Mouse (Mus musculus) lung, postnatal 0 days (tissue): ENCODE results near the gene Adgre5. TPM values are rescaled to one million over a fixed set of nuclear protein-coding genes. Genes with fewer than 3 reads are reported as not detected.
A peak's percentile ranks its signal among the peaks of the same experiment; 100 is the strongest.

Source experiments
- ATAC-seq: fragments of 200-750 bp; cut with Nextera tagmentation; 2 replicates; pipeline ENCODE4 v1.8.0; 2017; ENCODE audit warnings: moderate library complexity
- DNase-seq: peaks from one replicate; pipeline ENCODE4 v3.0.0-alpha.2; 2016; ENCODE audit warnings: low spot score
- H3K27ac ChIP-seq: fragments of 300-500 bp; sonication (generic); 2 replicates; pipeline ENCODE4 v1.5.1; 2014; ENCODE audit warnings: antibody characterized with exemption, mild to moderate bottlenecking, low read length, mixed read lengths
- H3K27me3 ChIP-seq: fragments of 300-500 bp; sonication (generic); replicated peaks from 2 replicates; pipeline ENCODE4 v1.6.1; 2014; ENCODE audit warnings: low read length, mixed read lengths; ENCODE audit not compliant: insufficient read depth
- H3K36me3 ChIP-seq: fragments of 300-500 bp; sonication (generic); 2 replicates; pipeline ENCODE4 v1.6.1; 2014; ENCODE audit warnings: low read length, mixed read lengths; ENCODE audit not compliant: insufficient read depth
- H3K4me1 ChIP-seq: fragments of 300-500 bp; sonication (generic); 2 replicates; pipeline ENCODE4 v1.6.1; 2014; ENCODE audit warnings: antibody characterized with exemption, low read depth, low read length, mixed read lengths; ENCODE audit not compliant: insufficient read depth
- H3K4me2 ChIP-seq: fragments of 300-500 bp; sonication (generic); replicated peaks from 2 replicates; pipeline ENCODE4 v1.6.1; 2014; ENCODE audit warnings: low read depth, mild to moderate bottlenecking, low read length, moderate library complexity, mixed read lengths
- H3K4me3 ChIP-seq: fragments of 300-500 bp; sonication (generic); 2 replicates; pipeline ENCODE4 v1.5.1; 2014; ENCODE audit warnings: low read depth, low read length
- H3K9ac ChIP-seq: fragments of 300-500 bp; sonication (generic); replicated peaks from 2 replicates; pipeline ENCODE4 v1.6.1; 2014; ENCODE audit warnings: low read depth, mild to moderate bottlenecking
- H3K9me3 ChIP-seq: fragments of 300-500 bp; sonication (generic); 2 replicates; pipeline ENCODE4 v1.6.1; 2016; ENCODE audit warnings: low read length, mixed read lengths
- CTCF ChIP-seq: IDR thresholded peaks from 2 replicates; pipeline ENCODE4 v1.5.1; 2016; ENCODE audit warnings: antibody characterized with exemption, mild to moderate bottlenecking
- EP300 ChIP-seq: IDR thresholded peaks from 2 replicates; pipeline ENCODE4 v1.6.1; 2016; ENCODE audit warnings: antibody characterized with exemption, mild to moderate bottlenecking, control low read depth
- WGBS: fragments of 180-500 bp; shearing (Covaris S2); extraction: QIAGEN DNeasy Blood & Tissue Kit; methylation state at CpG from one replicate; pipeline ENCODE4 v1.1.7; 2014; 5-methylcytosine and 5-hydroxymethylcytosine counted together
- polyA plus RNA-seq: library from polyadenylated mRNA; unstranded; fragments of >200 nt; fragmentation: Nextera tagmentation; extraction: Ambion mirVana; gene quantifications from 2 replicates; pipeline ENCODE4 v1.2.1, GENCODE M21; 2015

The Adgre5 gene
- polyA plus RNA-seq, 1 experiment from 2014 or later: 145 TPM

DNA sequence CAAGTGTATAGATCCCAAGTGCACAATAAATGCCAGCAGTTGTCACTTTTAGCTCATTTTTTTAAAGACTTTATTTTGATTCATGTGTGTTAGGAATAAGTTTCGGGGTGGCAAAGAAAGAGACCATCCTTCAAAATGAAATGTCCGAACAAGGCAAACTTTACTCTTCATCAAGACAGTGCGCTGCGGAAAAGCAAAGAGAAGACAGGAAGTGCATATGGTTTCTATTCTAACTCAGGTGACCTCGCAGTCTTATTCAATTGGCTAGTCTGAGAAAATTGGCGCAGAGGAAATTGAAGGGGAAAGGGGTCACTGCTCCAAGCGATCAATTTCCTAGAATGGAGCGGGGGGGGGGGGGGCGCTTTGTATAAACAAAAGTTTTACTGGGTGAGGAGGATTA lies 41.6 kb downstream of the Adgre5 start:
- Histone ChIP-seq H3K4me3 (peak overlapping the region; percentile 90), H3K4me1 (peaks cover 25% of the 10 kb centered on the region; the same call in 1 of the 2 replicates), H3K4me2 (peak overlapping the region; percentile 93), H3K27ac (peak overlapping the region; percentile 92), H3K9ac (no peak overlapping the region; the same call in 1 of the 2 replicates), H3K36me3 (no peaks in the 10 kb centered on the region), H3K27me3 (no peaks in the 10 kb centered on the region), H3K9me3 (no peaks in the 10 kb centered on the region)
- no peak for TF ChIP-seq CTCF
- TF ChIP-seq EP300: no peak
- 13% methylated on average over 9 of the region's 9 CpGs for WGBS
- no peak for DNase-seq
- ATAC-seq: no peak

DNA sequence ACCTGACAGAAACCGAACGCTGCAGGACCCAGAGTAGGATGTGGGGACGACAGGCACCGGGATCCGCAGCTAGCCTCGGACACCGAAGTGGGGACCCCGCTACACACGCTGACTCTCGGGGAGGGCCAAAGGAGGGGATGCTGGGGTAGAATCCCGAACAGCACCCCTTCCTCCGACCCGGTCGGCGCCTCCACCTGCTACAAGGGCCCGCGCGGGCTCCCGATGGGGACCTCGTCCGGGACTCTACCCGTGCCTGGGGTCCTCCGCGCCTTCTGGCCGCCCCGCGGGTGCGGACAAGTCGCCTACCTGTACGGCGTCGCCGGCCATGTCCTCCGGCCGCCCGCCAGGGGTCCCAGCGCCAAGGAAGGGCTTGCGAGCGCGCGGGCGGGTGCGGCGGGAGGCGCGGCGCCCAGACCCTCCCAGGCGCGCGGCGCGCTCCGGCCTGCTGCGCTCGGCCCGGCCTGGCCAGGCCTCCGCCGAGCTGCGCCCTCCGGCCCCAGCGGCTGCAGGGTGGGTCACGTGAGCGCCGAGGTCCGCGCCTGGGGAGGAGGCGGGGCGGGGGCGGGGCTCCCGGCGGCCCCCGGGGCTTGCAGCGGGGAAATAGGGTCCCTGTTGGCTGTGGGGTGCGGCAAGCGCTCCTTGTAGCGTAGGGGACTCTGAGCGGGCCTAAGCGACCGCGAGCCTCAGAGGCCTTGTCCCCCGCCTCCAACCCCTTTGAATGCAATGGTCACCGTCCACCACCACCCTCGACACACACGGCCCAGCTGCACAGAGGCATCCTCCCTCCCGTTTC lies 42.3 kb downstream of the Adgre5 start, which contains the start of gene Pkn1:
Gene Pkn1 (minus strand): TSS at position 519 of the 793 bp plus-strand sequence.
- no peaks in the 10 kb centered on the region for H3K36me3 ChIP-seq
- ATAC-seq (peak; percentile 92), DNase-seq (peak; percentile 91)
- peak within 1 kb of the TSS; percentile 95 for H3K9ac ChIP-seq
- H3K27me3 ChIP-seq: no peaks in the 10 kb centered on the region
- TF ChIP-seq EP300: no peak
- no peak; the same call in 1 of the 2 replicates for TF ChIP-seq CTCF
- H3K4me1 ChIP-seq: peaks cover 26% of the 10 kb centered on the region; the same call in 1 of the 2 replicates
- peak within 1 kb of the TSS; percentile 93 for H3K4me2 ChIP-seq
- peak within 1 kb of the TSS; percentile 90 for H3K4me3 ChIP-seq
- H3K27ac ChIP-seq: peak within 1 kb of the TSS; percentile 92
- no peaks in the 10 kb centered on the region for H3K9me3 ChIP-seq
- WGBS: 2% methylated on average over 47 of the region's 85 CpGs

DNA sequence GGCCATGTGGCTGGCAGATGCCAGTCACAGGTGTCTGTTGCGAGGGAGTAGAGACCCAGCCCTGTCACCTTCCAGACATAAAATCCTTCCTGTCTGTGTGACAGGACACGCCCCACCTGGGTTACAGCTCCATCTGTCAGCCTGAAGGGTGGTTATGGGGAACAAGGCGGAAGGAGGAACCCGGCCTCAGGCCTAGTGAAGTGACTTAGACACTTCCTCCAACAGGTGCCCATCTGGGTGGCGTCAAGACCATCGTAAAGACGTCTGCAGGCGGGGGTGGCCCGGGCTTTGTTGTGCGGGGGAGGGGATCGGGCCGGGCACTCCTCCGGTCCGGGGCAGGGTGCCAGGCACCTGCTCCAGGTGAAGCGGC lies 42.9 kb downstream of the Adgre5 start:
- 3% methylated on average over 15 of the region's 15 CpGs for WGBS
- Histone ChIP-seq H3K4me1 (peaks cover 30% of the 10 kb centered on the region; the same call in 1 of the 2 replicates), H3K27me3 (no peaks in the 10 kb centered on the region), H3K9me3 (no peaks in the 10 kb centered on the region), H3K9ac (peak overlapping the region; percentile 95), H3K36me3 (no peaks in the 10 kb centered on the region), H3K4me3 (peak overlapping the region; percentile 90), H3K27ac (peak overlapping the region; percentile 92), H3K4me2 (peak overlapping the region; percentile 93)
- DNase-seq (peak; percentile 46), ATAC-seq (peak; percentile 10)
- no peak for TF ChIP-seq CTCF
- no peak for TF ChIP-seq EP300

DNA sequence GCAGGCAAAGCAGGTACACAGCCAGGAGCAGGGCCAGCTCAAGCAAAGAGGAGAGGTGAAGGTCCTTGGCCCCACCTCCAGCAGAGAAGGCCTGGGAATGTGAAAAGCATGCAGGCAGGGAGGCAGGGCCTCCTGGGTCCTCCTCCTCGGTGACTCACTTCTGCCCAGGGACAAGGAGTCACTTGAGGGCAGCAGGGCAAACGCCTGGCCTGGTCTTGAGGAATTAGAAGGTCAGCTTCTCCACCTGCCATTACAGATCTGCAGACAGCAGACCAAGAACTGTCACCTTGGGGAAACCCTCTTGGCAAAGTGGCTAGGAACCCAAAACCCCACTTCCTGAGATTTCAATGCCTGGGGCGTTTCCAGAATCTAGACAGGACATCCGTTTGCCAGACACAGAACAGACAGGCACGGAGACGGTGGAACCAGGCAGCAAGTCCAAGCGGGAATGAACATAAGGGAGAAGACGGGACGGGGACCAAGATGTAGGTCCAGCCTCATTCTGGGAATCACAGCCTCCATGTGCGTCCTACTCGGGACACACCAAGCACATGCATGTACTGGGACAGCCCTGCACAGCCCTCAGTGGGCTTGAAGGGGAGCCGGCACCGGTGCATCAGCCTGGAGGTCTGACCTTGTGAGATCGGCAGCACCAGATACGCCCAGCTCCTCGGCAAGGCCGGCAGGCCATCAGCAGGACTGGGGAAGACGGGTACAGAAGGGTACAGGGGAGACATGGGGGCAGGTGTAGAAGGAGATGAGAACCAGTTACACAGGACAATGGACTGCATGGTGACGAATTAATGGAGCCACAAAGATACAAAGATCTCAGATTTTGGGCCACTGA lies 43.5 kb downstream of the Adgre5 start:
- Histone ChIP-seq H3K4me2 (peak overlapping the region; percentile 93), H3K36me3 (0 out of 2 replicates have a peak, but pooled peaks cover under 1% of the 10 kb centered on the region), H3K9ac (peak overlapping the region; percentile 95), H3K27ac (peak overlapping the region; percentile 92), H3K9me3 (no peaks in the 10 kb centered on the region), H3K4me3 (peak overlapping the region; percentile 90), H3K4me1 (peaks cover 30% of the 10 kb centered on the region; the same call in 1 of the 2 replicates), H3K27me3 (no peaks in the 10 kb centered on the region)
- peak; percentile 79 for ATAC-seq
- 30% methylated on average over 19 of the region's 19 CpGs for WGBS
- TF ChIP-seq EP300 (no peak), CTCF (peak; percentile 31)
- DNase-seq: peak; percentile 92

DNA sequence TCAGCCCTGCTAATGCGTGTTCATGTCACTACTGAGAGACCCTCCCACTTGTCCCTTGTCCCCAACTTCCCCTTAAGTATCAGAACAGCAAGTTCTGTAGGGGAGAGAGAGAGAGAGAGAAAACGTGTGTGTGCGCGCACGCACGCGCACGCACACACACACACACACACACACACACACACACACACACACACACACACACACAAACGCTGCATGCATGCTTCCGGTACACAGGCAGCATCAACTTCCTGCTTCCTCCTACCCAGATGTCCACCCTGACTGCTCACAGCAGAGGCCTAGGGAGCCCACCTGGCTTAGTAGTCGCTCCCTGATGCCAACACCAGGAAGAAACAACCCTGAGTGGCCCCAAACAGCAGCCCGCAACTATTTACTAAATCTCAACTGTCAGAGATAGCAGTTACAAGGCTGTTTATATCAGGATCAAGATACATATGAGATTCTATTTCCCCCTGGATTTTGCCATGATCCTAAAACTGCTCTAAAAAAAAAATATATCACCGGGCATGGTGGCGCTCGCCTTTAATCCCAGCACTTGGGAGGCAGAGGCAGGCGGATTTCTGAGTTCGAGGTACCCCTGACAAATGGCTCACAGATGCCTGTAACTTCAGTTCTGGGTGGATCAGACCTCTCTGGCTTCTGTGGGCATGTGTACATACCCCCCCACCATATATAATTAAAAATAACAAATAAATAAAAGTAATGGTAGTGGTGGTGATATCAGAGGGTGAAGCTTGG lies 45.6 kb downstream of the Adgre5 start:
- no peak for ATAC-seq
- TF ChIP-seq CTCF: no peak
- no peak for TF ChIP-seq EP300
- no peak overlapping the region for H3K4me3 ChIP-seq
- peak; percentile 38 for DNase-seq
- 66% methylated on average over 10 of the region's 17 CpGs for WGBS
- peaks cover 30% of the 10 kb centered on the region; the same call in 1 of the 2 replicates for H3K4me1 ChIP-seq
- H3K9ac ChIP-seq: no peak overlapping the region
- no peaks in the 10 kb centered on the region for H3K9me3 ChIP-seq
- peak overlapping the region; percentile 38; the same call in 1 of the 2 replicates for H3K27ac ChIP-seq
- H3K27me3 ChIP-seq: no peaks in the 10 kb centered on the region
- H3K36me3 ChIP-seq: peaks cover 20% of the 10 kb centered on the region; the same call in 1 of the 2 replicates
- H3K4me2 ChIP-seq: no peak overlapping the region
